Mouse (Mus musculus): ENCODE measurements at regions not wholly inside any gene's neighbourhood (a gene's known extent, or its start where the extent isn't known, plus 50 kb on each side); places are given as distances from the start of the nearest gene placed in this dataset.
A peak's percentile ranks its signal among the peaks of the same experiment; 100 is the strongest.

DNA sequence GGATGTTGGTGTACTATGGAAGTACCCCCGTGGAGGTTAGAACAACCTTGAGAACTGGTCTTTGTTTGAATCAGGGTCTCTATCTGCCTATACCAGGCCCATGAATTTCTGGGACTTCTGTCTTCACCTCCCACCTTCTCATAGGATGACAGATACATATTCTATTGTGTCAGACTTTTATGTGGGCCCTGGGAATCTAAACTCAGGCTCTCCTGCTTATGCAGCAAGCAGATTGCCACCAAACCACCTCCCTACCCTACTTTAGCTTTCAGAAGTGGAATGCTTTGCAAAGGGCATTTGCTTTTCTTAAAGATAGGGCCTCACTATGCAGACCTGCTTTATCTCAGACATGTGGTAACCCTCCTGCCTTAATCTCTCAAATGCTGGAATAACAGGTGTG is 322.7 kb upstream of the Cxcr4 start:
- no peak overlapping the region for H3K4me2 ChIP-seq
- H3K9me3 ChIP-seq, result no peaks in the 10 kb centered on the region
- H3K4me3 ChIP-seq, result no peak overlapping the region
- H3K27ac ChIP-seq (replicated peaks), result no peak overlapping the region
- no peak for ATAC-seq (ENCODE audit: low read depth)
- peaks cover 16% of the 10 kb centered on the region for H3K4me1 ChIP-seq (replicated peaks)
- WGBS, result 91% methylated on average over 1 of the region's 1 CpGs
- no peaks in the 10 kb centered on the region for H3K36me3 ChIP-seq
- H3K9ac ChIP-seq, result no peak overlapping the region
- no peaks in the 10 kb centered on the region for H3K27me3 ChIP-seq

DNA sequence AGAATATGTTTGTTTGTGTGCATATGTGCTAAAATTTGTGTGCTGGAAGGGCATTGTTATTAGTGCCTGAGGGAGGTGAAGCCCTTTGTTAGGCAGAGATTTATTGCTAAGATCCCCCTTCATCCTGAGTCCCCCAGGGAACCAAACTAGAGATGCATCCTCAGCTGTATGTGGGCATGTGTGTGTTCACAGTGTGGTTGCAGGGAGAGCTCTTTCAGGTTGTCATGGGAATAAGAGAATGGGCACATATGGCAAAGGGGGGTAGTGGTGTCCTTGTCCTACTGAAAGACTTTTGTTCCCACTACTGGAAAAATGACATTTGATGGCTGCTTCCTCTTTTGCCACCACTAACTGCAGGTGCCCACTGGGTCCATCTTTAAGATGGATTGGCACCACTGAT is 320.4 kb upstream of the Cxcr4 start:
- Histone ChIP-seq H3K36me3 (no peaks in the 10 kb centered on the region), H3K9ac (no peak overlapping the region), H3K4me3 (no peak overlapping the region), H3K9me3 (no peaks in the 10 kb centered on the region), H3K27me3 (no peaks in the 10 kb centered on the region), H3K4me1 (replicated peaks) (peaks cover 16% of the 10 kb centered on the region), H3K27ac (replicated peaks) (no peak overlapping the region), H3K4me2 (no peak overlapping the region)
- no peak for ATAC-seq (ENCODE audit: low read depth)

DNA sequence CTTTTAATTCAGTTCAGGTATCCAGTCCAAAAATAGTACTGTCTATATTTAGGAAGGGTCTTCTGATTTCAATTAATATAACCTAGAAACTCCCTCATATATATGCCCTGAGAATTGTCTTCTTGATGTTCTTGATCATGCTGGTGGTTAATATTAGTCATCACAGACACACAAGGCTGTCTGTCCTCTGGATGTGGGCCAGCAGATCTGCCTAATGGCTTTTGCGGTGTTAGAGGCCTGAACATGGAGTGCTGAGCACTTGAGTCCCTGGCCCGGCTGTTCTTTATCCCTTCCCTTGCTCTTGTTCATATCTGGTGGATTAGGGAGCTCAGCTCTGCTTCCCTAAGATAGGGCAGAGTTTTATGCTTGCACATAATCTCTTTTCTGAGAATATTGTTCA is 315.5 kb upstream of the Cxcr4 start:
- H3K27me3 ChIP-seq, result no peaks in the 10 kb centered on the region
- no peak overlapping the region for H3K9ac ChIP-seq
- WGBS, result 93% methylated on average over 2 of the region's 2 CpGs
- no peak overlapping the region for H3K27ac ChIP-seq (replicated peaks)
- ATAC-seq (ENCODE audit: low read depth), result no peak
- peaks cover 11% of the 10 kb centered on the region for H3K4me1 ChIP-seq (replicated peaks)
- H3K36me3 ChIP-seq, result no peaks in the 10 kb centered on the region
- H3K4me2 ChIP-seq, result no peak overlapping the region
- no peaks in the 10 kb centered on the region for H3K9me3 ChIP-seq
- no peak overlapping the region for H3K4me3 ChIP-seq

DNA sequence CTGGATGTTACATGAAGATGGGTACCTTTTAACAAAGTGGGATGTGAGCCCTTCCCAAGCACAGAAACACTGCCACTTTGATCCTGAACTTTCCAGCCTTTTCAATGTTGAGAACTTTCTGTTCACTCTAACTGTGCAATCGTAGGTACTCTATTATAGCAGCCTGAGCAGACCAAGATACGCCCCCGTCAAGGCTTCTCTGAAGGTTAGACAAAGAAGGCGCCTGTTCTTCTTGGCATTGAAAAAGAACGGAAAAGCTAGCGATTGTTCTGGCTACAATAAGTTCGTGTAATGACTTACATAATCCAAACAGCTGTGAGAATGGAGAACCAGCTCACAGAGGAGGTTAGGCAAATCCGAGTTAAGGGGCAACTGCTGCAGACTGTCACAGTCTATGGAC is 305.9 kb upstream of the Cxcr4 start:
- Histone ChIP-seq H3K9ac (no peak overlapping the region), H3K9me3 (no peaks in the 10 kb centered on the region), H3K4me1 (replicated peaks) (no peaks in the 10 kb centered on the region), H3K27ac (replicated peaks) (no peak overlapping the region), H3K36me3 (no peaks in the 10 kb centered on the region), H3K4me2 (no peak overlapping the region), H3K27me3 (no peaks in the 10 kb centered on the region), H3K4me3 (no peak overlapping the region)
- no peak for ATAC-seq (ENCODE audit: low read depth)
- WGBS, result 69% methylated on average over 8 of the region's 8 CpGs

DNA sequence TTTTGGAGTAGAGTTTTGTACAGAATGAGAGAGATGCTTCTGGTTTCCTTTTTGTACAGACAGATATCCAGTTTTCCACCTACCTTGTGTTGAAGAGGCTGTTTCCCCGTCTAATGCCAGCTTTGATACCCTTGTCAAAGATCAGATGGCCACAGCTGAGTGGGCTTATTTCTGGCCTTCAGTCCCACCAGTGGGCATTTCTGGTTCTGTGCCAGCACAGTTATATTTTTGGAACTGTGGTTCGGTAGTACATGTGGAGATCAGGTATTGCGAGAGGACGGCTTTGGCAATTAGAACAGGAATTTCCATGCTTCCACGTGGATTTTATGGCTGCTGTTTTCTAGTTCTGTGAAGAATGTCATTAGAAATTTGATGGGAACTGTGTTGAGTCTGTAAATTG is 302.5 kb upstream of the Cxcr4 start:
- WGBS, result 85% methylated on average over 5 of the region's 5 CpGs

DNA sequence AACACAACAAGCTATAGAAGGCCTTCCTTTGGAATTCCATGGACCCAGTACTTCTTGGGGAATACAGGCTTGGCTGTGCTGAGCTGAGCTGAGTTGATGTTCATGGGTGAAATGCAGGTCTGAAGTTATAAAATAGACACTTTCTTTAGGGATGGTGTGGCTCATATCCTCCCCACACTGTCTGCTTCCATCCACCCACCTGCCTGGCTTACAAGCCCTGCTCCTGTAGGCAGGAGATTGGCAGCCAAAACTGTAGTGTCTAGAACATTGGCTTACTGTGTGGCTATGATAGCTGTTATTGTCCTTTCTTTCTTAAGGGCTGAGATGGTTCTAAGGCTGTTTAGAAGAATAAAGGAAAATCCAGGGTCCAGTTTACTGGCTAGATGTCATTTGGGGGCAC is 286.2 kb upstream of the Cxcr4 start:
- Histone ChIP-seq H3K4me3 (no peak overlapping the region), H3K9ac (no peak overlapping the region), H3K27me3 (no peaks in the 10 kb centered on the region), H3K9me3 (no peaks in the 10 kb centered on the region), H3K36me3 (no peaks in the 10 kb centered on the region), H3K4me2 (no peak overlapping the region), H3K4me1 (replicated peaks) (peaks cover 11% of the 10 kb centered on the region; the same call in 1 of the 2 replicates), H3K27ac (replicated peaks) (no peak overlapping the region)
- ATAC-seq (ENCODE audit: low read depth), result no peak

More for the DNA sequence above, 302.5 kb upstream of the Cxcr4 start:
- no peak overlapping the region for H3K4me3 ChIP-seq
- no peak overlapping the region for H3K9ac ChIP-seq
- H3K9me3 ChIP-seq, result no peaks in the 10 kb centered on the region
- no peaks in the 10 kb centered on the region for H3K4me1 ChIP-seq (replicated peaks)
- H3K4me2 ChIP-seq, result no peak overlapping the region
- H3K27me3 ChIP-seq, result no peaks in the 10 kb centered on the region
- H3K36me3 ChIP-seq, result no peaks in the 10 kb centered on the region
- no peak overlapping the region for H3K27ac ChIP-seq (replicated peaks)
- no peak for ATAC-seq (ENCODE audit: low read depth)

DNA sequence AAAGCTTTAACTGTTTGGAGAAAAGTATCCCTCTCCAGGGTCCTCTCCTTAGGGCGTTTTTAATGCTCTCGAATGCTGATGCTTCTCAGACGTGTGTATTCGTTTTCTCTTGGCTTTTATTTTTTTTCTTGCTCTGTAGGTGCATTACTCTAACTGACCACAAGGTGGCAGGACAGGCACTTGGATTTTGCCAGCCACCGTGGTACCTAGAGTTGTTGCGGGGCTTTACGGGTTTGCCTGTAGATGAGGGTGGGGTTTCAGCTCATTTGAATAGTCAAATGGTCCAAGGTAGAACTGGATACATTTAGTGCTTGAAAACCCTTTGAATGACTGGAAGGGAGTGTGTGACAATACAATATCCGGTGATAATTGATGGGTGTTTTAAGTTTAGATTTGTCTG is 283.2 kb upstream of the Cxcr4 start:
- 0 out of 2 replicates have a peak, but pooled peaks have one; percentile 65 for ATAC-seq (ENCODE audit: low read depth)
- H3K27ac ChIP-seq (replicated peaks), result no peak overlapping the region
- no peaks in the 10 kb centered on the region for H3K36me3 ChIP-seq
- no peaks in the 10 kb centered on the region for H3K9me3 ChIP-seq
- 11% methylated on average over 8 of the region's 8 CpGs for WGBS
- H3K4me2 ChIP-seq, result no peak overlapping the region
- H3K27me3 ChIP-seq, result no peaks in the 10 kb centered on the region
- H3K4me1 ChIP-seq (replicated peaks), result peaks cover 11% of the 10 kb centered on the region; the same call in 1 of the 2 replicates
- no peak overlapping the region for H3K9ac ChIP-seq
- H3K4me3 ChIP-seq, result no peak overlapping the region

DNA sequence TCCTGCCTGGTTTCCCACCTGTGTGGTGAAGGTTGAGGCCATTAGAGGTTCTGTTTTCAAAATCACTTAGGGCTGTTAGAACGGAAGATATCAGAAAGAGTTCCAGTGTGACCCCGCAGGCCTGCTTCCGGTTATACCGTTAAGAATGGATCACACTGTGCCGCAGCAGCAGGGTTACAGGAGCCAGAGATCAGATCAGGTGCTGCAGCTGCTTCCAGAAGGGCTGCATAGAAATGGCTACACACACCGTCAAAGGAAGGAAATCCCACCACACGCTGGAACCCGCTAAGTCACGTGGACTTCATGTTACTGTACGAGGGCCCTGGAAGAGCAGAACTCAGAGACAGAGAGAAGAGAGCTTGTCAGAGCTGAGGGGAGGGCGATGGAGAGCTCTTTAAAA is 282.1 kb upstream of the Cxcr4 start:
- Histone ChIP-seq H3K27me3 (no peaks in the 10 kb centered on the region), H3K9ac (no peak overlapping the region), H3K9me3 (no peaks in the 10 kb centered on the region), H3K27ac (replicated peaks) (no peak overlapping the region), H3K4me2 (no peak overlapping the region), H3K4me3 (no peak overlapping the region), H3K4me1 (replicated peaks) (peaks cover 11% of the 10 kb centered on the region; the same call in 1 of the 2 replicates), H3K36me3 (no peaks in the 10 kb centered on the region)
- ATAC-seq (ENCODE audit: low read depth), result no peak
- 84% methylated on average over 11 of the region's 11 CpGs for WGBS

DNA sequence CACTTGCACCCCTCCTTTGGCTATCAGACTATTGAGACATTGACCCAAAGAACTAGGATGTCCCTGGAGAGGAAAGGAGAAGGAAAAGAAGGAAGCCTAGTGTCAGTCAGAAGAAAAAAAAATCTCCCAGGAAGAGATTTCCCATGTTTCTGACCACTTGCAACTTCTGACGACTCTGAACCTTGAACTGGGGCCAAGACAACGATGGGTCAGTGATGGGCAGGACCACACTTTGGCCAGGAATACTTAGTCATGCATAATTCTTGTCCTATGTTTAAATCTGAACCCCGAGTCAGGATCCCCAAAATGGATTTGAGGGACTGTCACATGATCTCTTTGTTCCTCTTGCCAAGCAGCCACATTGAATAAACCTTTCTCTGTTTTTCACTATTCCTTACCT is 276.7 kb upstream of the Cxcr4 start:
- H3K36me3 ChIP-seq, result no peaks in the 10 kb centered on the region
- H3K9me3 ChIP-seq, result no peaks in the 10 kb centered on the region
- no peaks in the 10 kb centered on the region for H3K4me1 ChIP-seq (replicated peaks)
- H3K27me3 ChIP-seq, result no peaks in the 10 kb centered on the region
- ATAC-seq (ENCODE audit: low read depth), result no peak
- H3K9ac ChIP-seq, result no peak overlapping the region
- no peak overlapping the region for H3K4me2 ChIP-seq
- no peak overlapping the region for H3K4me3 ChIP-seq
- WGBS, result 83% methylated on average over 3 of the region's 3 CpGs
- H3K27ac ChIP-seq (replicated peaks), result no peak overlapping the region

DNA sequence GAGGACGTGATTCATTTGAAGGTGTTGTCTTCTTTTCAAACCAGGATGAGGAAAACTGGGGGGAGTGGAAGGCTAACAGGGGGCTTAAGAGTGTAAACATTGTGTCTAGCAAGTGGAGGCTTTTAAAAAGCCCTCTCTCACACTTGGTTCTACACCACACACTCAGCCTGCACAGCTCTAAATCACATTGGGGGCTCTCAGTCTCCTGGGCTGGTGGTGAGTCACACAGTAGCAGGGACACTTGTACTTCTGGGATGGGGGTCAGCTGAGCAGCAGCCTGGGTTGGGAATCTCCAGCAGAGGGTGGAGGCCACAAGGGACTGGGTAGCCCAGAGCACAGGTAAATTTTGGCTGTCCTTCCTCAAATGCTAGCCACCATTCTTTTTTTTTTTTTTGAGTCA is 268.4 kb upstream of the Cxcr4 start:
- no peak for ATAC-seq (ENCODE audit: low read depth)
- H3K27me3 ChIP-seq, result no peaks in the 10 kb centered on the region
- H3K36me3 ChIP-seq, result no peaks in the 10 kb centered on the region
- peaks cover 9% of the 10 kb centered on the region for H3K4me1 ChIP-seq (replicated peaks)
- 16% methylated on average over 1 of the region's 1 CpGs for WGBS
- no peak overlapping the region for H3K9ac ChIP-seq
- H3K27ac ChIP-seq (replicated peaks), result no peak overlapping the region
- H3K9me3 ChIP-seq, result no peaks in the 10 kb centered on the region
- H3K4me2 ChIP-seq, result no peak overlapping the region
- H3K4me3 ChIP-seq, result no peak overlapping the region

DNA sequence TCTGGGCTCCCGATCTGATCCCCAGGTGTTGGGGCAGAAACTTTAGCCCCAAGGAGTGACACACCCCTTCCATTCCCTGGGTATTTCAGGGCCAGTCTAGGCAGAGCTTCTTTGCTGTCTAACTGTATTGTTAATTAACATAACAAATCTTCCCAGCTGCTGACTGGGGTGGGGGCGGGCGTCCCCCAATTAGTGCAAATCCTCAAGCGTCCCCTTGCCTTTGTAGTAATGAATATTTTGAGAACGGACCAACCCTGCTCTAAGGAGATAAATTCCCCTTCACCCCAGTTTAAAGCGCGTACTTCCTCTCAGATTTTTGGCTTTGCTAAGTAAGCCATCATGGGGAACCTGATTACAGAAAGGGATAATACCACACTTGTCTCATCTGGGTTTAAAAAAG is 268.0 kb upstream of the Cxcr4 start:
- Histone ChIP-seq H3K4me3 (no peak overlapping the region), H3K4me1 (replicated peaks) (peaks cover 9% of the 10 kb centered on the region), H3K9ac (no peak overlapping the region), H3K4me2 (no peak overlapping the region), H3K27ac (replicated peaks) (no peak overlapping the region), H3K27me3 (no peaks in the 10 kb centered on the region), H3K36me3 (no peaks in the 10 kb centered on the region), H3K9me3 (no peaks in the 10 kb centered on the region)
- no peak for ATAC-seq (ENCODE audit: low read depth)
- WGBS, result 10% methylated on average over 7 of the region's 7 CpGs

DNA sequence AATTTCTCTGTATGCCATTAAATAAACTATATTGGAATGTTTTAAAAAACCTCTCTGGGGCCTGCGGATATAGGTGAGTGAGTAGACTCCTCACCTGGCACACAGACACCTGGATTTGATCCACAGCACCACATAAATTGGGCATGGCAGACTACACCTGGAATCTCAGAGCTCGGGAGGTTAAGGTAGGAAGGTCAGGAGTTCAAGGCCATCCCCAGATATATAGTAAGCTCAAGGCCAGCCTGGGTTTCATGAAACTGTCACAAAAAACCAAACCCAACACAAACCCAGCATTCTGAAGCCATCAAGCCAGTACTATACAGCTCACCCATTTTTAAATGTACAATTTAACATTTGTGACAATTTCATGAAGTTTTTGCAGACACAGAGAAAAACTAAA is 266.6 kb upstream of the Cxcr4 start:
- no peaks in the 10 kb centered on the region for H3K36me3 ChIP-seq
- no peak for ATAC-seq (ENCODE audit: low read depth)
- no peak overlapping the region for H3K27ac ChIP-seq (replicated peaks)
- 90% methylated on average over 2 of the region's 2 CpGs for WGBS
- H3K4me2 ChIP-seq, result no peak overlapping the region
- H3K9me3 ChIP-seq, result no peaks in the 10 kb centered on the region
- no peaks in the 10 kb centered on the region for H3K27me3 ChIP-seq
- no peak overlapping the region for H3K4me3 ChIP-seq
- peaks cover 9% of the 10 kb centered on the region for H3K4me1 ChIP-seq (replicated peaks)
- H3K9ac ChIP-seq, result no peak overlapping the region

DNA sequence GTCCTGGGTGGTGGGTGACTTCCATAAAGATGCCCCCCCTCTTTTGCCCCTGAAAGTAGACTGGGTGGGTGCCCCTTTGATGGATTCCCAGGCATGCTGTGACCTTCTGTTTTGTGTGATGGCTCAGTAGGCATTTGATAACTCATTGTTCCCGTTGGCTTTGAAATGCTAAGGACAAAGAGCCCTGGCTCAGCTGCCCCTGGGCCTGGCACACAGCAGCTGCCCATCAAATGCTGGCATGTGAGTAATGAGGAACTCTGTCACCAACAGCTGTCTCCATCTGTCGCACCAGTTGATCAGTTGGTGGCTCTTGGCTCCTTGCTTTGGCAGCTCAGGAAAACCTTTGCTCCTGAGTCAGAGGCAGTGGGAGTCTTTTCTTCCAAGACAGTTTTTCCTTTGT is 264.8 kb upstream of the Cxcr4 start:
- H3K4me2 ChIP-seq, result no peak overlapping the region
- no peaks in the 10 kb centered on the region for H3K27me3 ChIP-seq
- H3K27ac ChIP-seq (replicated peaks), result no peak overlapping the region
- H3K4me3 ChIP-seq, result no peak overlapping the region
- peaks cover 9% of the 10 kb centered on the region for H3K4me1 ChIP-seq (replicated peaks)
- H3K9ac ChIP-seq, result no peak overlapping the region
- ATAC-seq (ENCODE audit: low read depth), result no peak
- no peaks in the 10 kb centered on the region for H3K9me3 ChIP-seq
- WGBS, result 43% methylated on average over 2 of the region's 2 CpGs
- H3K36me3 ChIP-seq, result no peaks in the 10 kb centered on the region

DNA sequence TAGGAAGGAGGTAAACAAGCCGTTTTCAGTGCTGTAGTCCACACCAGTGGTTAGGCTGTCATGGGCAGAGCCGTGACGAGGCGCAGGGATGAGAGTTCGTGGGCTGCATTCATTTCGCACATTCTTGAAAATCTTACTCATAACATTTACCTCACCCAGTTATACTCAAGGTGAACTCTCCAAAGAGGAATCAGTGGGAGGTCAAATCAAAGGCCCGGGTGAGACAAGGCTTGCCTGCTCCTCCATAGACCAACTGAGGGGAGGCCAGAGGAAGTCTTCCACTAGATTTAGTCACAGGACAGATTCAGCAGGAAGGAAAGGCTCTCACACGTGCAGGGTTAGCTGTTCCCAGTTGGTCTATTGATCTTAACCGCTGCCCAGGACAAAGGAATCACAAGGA is 262.6 kb upstream of the Cxcr4 start:
- no peaks in the 10 kb centered on the region for H3K4me1 ChIP-seq (replicated peaks)
- no peak overlapping the region for H3K27ac ChIP-seq (replicated peaks)
- no peak overlapping the region for H3K4me2 ChIP-seq
- no peak overlapping the region for H3K9ac ChIP-seq
- H3K27me3 ChIP-seq, result no peaks in the 10 kb centered on the region
- H3K4me3 ChIP-seq, result no peak overlapping the region
- 69% methylated on average over 9 of the region's 9 CpGs for WGBS
- no peaks in the 10 kb centered on the region for H3K36me3 ChIP-seq
- no peaks in the 10 kb centered on the region for H3K9me3 ChIP-seq
- ATAC-seq (ENCODE audit: low read depth), result no peak

Measured in neural tube, embryonic 13.5 days (tissue).